Mouse (Mus musculus): ENCODE results near the gene Vwa7.

DNA sequence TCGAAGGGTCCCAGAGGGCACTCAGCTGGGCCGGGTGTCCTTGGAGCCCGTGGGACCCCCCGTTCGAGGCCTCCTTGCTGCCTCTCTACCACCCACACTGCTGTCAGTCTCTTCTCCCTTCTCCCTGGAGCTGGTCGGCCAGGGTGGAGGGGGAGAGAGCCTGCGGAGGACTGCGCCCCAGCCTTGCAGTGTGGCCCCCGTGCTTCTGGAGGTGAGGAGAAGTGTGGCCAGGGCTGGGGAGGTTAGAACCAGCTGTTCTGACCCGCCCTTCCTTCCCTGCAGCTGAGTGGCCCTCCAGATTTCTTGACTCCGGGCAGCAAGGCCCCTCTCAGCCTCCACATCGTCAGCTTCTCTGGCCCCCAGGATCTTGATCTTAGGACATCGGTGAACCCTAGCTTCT is 7.9 kb downstream of the Vwa7 start:
- TF ChIP-seq CTCF (IDR thresholded peaks at IDR 0.05; ENCODE audit: low read depth, low read length) (no peak), GATA1 (IDR thresholded peaks at IDR 0.05; ENCODE audit: borderline replicate concordance, low read length) (no peak), TAL1 (conservative IDR thresholded peaks at IDR 0.05; ENCODE audit: low read depth, low read length) (no peak)
